Mouse (Mus musculus) thymus, postnatal 10 days (tissue): ENCODE measurements at regions not wholly inside any gene's neighbourhood (a gene's known extent, or its start where the extent isn't known, plus 50 kb on each side); places are given as distances from the start of the nearest gene placed in this dataset.
"Not testable (repeated sequence)": the region's sequence is repeated elsewhere in the genome, so short reads cannot be mapped to it uniquely, and the experiment has no call there.

Source experiments
- DNase-seq, 2 experiments: peaks; one replicate each; pipeline ENCODE4 v3.0.0; 2021; ENCODE audit warnings: low spot score in 2 of 2

- DNase-seq: no peak
Measured at GRCm38 (mm10) chr7:36224416-36224815, 421.6 kb upstream of the Zfp507 start.

- no peak for DNase-seq
Measured at GRCm38 (mm10) chr7:36218386-36218785, 415.6 kb upstream of the Zfp507 start.

GRCm38 (mm10) chr7:36210034-36210433 lies 407.2 kb upstream of the Zfp507 start:
- no peak for DNase-seq

- DNase-seq: no peak
Measured at GRCm38 (mm10) chr7:36207525-36208260, 404.9 kb upstream of the Zfp507 start.

- no peak for DNase-seq
Measured at GRCm38 (mm10) chr7:36198091-36198700, 395.4 kb upstream of the Zfp507 start.

GRCm38 (mm10) chr7:36196154-36196720 lies 393.4 kb upstream of the Zfp507 start:
- DNase-seq: no peak

GRCm38 (mm10) chr7:36192645-36193044 lies 389.8 kb upstream of the Zfp507 start:
- no peak for DNase-seq

GRCm38 (mm10) chr7:36177947-36178346 lies 375.1 kb upstream of the Zfp507 start:
- no peak for DNase-seq

GRCm38 (mm10) chr7:36175296-36175695 lies 372.5 kb upstream of the Zfp507 start:
- DNase-seq: no peak

- not testable (repeated sequence) for DNase-seq
Measured at GRCm38 (mm10) chr7:36172511-36172910, 369.7 kb upstream of the Zfp507 start.

- DNase-seq: no peak
Measured at GRCm38 (mm10) chr7:36157270-36157945, 354.6 kb upstream of the Zfp507 start.

- DNase-seq: no peak
Measured at GRCm38 (mm10) chr7:36156595-36156994, 353.8 kb upstream of the Zfp507 start.

GRCm38 (mm10) chr7:36155576-36155975 lies 352.8 kb upstream of the Zfp507 start:
- DNase-seq: no peak

- no peak for DNase-seq
Measured at GRCm38 (mm10) chr7:36155159-36155558, 352.4 kb upstream of the Zfp507 start.

GRCm38 (mm10) chr7:36150871-36151560 lies 348.2 kb upstream of the Zfp507 start:
- DNase-seq: no peak

GRCm38 (mm10) chr7:36136571-36136970 lies 333.8 kb upstream of the Zfp507 start:
- DNase-seq: no peak

- DNase-seq: no peak
Measured at GRCm38 (mm10) chr7:36134557-36134956, 331.8 kb upstream of the Zfp507 start.

GRCm38 (mm10) chr7:36133658-36134143 lies 330.9 kb upstream of the Zfp507 start:
- no peak for DNase-seq

- DNase-seq: no peak
Measured at GRCm38 (mm10) chr7:36133026-36133425, 330.2 kb upstream of the Zfp507 start.

- DNase-seq: no peak
Measured at GRCm38 (mm10) chr7:36132569-36132968, 329.8 kb upstream of the Zfp507 start.

GRCm38 (mm10) chr7:36097054-36097453 lies 294.3 kb upstream of the Zfp507 start:
- no peak for DNase-seq
